Mouse (Mus musculus) cerebellum, adult 11-12 months (tissue): ENCODE measurements around the gene Grpel1.

Experiments
- DNase-seq: peaks from one replicate; pipeline ENCODE4 v3.0.0; 2022

Grpel1 gene

DNA sequence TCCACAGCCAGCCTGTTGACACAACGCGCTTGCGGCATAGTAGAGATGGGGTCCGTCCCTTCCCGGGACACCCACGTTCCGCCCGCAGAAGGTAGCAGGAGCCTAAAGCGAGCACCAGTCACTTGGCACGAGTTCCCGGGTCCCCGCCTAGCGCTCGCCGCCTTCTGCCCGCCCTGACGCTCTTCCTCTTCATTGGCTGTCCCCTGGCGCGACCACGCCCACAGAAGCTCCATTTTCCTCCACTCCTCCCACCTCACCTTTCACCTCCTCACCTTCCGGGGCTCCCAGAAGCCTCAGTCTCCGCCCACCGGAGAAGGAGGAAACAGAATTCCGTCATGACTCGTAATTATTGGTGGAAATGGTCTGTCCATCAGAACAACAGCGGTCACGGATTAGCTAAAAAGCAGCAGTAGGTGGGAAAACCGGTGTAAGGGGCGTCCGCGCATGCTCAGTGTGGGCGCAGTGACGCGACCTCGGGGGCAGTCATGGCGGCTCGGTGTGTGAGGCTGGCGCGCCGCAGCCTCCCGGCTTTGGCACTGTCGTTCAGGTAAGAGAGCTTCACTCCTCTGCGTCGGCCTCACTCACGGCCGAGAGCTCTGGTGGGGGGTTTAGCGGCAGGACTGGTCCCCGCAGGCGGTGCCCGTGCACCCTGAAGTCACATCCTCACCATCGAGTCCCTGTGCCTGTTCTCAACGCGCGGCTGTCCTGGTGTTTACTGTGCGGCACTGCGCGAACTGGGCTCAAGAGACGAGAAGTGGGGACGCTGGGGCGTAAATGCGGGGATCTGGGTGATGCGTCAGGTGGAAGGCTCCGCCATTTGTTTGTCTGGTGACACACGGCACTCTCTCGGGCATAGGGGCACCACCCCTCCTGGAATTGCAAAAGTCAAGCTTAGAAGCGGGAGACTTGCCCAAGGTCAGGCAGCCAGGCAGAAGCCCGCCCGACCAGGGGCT is at the start of gene Grpel1:
Grpel1 (plus strand) TSS at position 290 of the 953 bp plus-strand sequence.
- peak; percentile 100 for DNase-seq

DNA sequence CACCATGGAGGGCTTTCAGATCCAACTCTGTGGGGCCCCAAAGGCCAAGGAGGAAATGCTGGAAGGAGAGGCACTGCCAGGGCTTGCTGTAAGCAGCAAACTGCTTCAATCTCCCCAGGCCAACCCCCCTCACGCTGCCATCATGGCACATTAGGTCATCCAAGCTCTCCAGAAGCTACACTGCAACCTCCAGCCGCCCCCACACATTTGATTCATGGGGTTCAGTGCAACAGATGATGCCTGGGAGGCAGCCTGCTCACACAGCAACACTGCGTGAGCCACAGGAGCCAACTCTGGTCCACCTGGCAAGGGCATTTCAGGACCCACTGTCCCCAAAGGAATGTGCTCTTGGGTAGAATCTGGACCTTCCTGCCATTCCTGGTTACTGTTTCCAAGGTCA is 44.9 kb upstream of the Grpel1 start:
- no peak for DNase-seq

DNA sequence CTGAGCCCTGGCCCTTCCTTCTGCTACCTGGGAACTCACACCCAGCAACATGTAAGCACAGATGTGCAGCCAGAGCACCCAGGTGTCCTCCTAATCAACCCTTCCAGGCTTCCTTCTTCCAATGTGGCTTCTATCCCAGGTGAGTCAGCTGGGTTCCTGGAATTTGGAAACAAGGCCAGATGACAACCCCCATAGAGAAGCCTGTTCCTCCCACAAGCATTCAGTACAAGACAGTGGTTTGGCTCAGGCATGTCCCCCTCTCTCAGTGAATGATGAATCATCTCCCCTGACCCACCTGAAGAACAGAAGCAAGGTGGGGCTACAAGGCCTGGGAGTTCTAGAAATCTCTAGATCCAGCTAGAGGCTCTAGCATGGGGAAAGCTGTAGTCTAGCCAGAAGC is 42.1 kb upstream of the Grpel1 start:
- no peak for DNase-seq

DNA sequence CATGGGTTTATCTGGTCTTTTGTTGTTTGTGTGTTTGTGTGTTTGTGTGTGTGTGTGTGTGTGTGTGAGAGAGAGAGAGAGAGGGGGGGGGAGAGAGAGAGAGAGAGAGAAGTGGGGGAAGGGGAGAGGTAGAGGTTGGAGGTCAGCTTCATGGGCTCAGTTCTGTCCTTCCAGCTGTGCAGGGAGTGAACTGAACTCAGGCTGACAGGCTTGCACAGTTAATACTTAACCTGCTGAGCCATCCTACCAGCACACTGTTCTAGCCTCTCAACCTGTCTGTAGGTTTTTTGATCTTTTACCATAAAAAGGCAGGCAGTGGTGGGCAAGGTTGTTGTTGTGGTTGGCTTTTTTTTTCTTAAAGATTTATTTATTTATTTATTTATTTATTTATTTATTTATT is 40.1 kb upstream of the Grpel1 start:
- DNase-seq: no peak

DNA sequence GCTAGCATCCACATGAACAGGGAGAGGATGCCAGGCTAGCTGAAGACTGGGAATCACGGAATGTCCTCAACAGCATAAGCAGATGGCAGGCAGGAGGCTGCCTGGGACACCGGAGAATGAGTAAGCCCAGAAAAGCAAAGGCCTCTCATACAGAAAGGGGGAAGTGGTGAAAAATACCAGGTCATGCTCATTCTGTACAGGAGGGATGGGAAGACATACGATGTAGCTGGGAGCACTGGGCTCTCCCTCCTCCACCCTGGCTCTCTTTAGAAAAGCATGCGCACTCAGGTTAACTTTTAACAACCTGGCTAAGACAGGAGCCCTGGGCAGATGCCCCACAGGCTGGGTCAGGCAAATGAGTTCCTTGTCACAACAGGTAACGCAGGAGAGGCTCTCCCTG is 38.4 kb upstream of the Grpel1 start:
- no peak for DNase-seq

DNA sequence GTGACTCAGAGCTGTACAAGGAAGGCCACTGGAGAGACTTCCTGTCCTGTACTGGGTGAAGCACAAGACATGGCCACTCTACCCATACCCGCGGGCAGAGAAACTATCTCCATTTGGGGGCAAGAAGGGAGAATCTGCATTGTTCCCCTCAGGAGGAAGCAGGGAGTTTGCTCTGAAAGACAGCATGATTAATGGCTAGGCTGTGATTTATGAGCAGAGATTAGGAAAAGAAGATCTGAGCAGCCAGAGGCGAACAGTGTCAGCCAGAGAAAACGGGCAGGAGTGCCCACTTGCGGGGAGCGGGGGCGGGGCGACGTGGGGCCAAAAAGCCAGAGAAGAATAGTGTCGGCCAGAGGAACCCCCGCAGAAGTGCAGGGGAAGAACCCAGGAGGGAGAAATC is 37.0 kb upstream of the Grpel1 start:
- no peak for DNase-seq

DNA sequence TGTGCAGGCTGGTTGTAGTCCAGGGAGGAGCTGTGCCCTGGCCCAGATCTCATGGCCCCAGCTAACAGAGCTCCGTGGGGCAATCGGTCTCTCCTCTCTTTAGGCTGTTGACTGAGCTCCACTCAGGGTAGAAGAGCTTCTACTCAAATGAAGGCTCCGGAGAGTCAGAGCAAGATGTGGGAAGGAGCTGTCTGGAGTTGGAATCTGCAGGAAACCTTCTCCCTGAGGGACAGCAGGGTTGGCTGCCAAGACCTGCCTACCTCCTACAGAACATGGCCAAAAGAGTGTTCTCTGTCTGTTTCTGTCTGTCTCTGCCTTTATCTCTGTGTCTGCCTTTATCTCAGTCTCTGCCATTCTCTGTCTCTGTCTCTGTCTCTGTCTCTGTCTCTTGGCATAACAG is 35.2 kb upstream of the Grpel1 start:
- no peak for DNase-seq

DNA sequence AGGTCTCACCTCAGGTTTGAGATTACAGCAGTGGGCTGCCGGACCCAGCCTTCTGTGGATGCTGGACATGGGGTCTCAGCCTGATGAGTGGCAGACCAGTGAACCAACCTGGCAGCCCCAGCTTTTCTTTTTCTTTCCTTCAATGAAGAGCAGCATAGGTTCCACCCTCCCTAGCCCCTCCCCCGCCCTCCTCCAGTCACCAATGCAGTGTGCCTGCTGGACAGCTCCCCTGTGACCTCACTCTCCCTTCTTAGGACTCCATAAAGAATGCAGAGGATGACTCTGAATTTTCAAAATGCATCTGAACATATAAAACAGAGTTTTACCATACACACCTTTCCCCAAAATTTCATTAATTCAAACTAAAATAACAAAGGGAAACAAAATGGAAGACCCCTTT is 33.1 kb upstream of the Grpel1 start:
- no peak for DNase-seq

DNA sequence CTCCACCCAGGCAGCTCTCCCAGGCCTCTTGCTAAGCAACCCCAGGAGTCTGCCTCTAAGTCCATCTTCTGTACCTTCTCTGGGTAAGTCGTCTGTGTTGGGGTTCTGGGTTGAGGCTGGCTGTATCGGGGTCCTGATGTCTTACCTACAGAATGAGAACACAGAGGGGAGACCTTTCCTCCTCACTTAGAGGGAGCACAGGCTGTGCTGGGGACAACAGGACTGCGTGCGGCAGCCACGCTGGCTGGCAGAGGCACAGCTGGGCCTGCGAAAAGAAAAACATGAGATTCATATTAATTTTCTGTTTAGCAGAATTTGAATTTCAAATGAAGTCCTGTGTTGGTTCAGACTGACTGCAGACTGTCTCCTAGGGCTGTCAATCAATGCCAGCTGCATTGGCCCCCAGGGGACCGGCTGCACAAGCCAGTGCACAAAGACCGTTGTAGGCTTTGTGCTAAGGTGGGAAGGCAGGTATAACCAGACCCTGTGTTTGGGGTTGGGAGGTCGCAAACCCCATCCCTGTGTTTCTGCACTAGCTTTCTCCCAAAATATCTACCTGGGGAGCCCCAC is 30.3 kb upstream of the Grpel1 start:
- no peak for DNase-seq

DNA sequence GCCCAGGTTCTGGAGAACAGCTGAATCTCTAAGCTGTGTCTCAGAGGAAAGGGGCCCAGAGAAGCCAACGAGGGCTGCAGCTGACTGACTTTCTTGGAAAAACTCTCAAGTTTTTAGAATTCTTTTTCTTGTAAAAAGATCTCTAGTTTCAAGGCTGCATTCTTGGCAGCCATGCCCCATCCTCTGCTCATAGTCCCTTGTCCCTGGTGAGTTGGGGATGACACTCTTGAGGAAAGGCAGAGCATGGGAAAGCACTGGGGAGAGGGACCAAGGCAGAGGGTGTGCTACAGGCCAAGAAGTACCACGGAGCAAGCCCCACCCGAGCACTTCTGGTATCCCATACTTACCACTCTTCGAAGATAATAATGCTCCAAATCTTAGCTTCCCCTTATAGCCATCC is 27.9 kb upstream of the Grpel1 start:
- DNase-seq: no peak

DNA sequence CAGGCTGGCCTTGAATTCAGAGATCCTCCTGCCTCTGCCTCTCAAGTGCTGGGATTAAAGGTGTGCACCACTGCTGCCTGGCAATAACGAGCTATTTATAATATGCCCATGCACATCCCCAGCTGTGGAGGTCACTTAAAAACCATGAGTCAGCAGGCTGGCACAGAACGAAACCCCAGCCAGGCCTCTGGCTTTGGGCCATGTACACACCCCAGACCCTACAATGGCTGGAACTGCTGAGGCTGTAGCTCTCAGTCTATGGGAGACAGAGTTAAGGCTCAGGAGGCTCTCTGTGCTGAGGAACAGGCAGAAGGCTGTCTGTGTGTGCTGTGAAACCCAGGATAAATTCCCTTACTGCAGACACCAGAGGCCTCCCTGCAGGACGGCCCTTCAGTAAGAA is 24.1 kb upstream of the Grpel1 start:
- no peak for DNase-seq

DNA sequence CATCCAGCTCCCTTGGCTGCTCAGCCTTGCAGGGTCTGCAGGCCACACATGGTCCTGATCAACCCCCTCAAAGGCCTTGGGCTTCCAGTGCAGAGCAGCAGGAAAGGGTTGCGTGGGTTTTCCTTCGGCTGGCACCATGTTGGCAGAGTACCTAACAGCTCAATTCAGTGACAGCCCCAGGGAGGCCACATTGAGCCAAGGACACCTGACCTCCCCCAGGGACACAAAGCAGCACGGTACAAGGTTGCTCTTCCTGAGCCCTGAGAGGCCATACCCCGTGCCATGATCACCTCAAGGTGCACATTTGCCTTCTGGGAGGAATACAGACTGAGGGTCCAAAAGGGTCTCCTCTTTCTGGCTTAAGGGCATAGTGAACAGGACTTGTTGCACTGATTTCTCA is 20.2 kb upstream of the Grpel1 start:
- DNase-seq: peak; percentile 13

DNA sequence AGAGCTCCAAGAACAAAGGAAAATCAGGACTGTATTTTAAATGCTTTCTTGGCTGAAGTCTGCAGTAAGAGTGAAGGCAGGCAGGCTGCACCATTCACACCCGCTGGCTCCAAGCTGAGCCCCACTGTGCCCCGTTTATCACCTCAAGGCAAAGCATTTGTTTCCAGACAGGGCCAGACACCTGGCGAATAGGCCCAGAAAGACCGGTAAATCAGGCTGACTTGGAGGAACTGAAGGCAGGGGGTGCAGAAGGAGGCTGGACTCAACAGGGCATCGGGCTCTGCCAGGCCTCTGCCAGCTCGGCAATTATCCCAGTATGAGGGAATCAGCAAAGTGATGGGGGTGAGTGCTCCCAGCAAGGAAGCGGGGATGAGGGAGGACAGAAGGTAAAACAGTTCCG is 19.8 kb upstream of the Grpel1 start:
- DNase-seq: peak; percentile 69

DNA sequence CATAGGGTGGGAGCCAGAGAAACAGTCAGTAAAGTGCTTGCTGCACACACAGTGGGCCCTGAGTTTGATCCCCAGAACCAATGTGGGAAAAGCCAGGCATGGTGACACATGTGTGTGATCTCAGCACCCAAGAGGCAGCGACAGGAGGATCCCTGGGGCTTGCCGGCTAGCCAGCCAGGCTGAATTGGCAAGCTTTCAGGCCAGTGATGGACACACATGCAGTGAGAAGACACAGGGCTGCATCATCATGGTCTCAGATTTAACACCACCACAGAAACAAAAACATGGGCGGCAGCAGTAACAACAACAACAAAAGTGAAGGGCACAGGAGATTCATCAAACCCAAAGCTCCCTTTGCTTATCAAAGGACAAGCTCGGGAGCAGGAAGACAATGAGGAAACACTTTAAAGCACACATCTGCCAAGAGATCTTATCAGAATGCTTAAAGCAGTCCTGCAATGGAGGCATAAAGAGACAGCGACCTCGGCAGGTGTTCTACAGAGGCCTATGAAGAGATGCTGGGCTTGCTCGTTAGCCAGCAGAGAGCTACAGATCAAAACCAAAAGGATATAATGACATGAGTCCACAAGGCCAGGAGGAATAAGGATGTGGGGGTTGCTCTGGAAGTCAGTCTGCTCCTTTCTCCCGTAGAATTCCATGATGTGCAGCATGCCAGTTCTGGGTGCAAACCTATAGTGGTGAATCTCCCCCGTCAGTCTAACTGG is 18.5 kb upstream of the Grpel1 start:
- DNase-seq: no peak

DNA sequence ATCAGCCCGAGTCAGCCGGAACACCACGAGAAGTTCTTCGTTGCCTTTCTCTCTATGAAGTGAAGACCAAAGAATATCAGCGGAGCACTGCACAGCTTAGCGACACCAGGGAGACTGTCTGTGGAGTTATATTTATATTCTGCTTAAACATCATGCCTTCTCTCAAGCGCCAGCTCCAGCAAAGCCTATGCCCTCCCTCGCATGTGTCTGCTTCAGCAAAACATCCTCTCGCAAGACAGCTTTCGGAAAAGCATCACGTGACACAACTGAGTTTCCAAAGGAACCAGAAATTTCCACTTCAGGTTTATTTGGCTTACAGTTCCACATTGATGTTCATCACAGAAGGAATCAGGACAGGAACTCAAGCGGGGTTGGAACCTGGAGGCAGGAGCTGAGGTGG is 16.9 kb upstream of the Grpel1 start:
- DNase-seq: no peak

DNA sequence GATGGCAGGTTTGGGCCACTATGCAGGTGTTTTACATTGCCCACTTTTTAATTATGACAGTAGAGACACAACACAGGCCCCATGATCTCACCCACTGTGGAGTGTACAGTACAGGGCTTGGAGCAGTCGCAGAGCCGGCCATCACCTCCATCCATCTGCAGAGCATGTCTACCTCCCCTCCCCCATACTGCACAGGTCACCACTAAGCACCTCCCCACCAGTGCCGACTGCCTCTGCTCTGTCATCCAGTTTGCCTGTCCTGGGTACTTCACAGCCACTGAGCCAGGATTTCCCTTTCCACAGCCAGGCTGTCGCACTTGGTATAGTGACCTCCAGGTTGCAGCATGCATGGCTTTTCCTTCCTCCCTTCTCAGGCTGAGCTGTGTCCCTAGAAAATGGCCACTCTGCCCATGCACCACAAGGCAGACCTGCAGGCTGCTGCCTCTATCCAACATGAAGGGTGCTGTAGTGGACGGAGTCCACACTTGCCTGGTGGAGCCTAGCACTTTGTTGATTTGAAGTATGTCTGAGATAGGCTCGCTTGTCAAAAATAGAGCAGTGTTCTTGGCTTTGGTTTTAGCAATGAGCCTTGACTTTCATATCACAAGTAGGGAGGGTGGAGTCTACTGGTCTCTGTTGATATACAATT is 15.0 kb upstream of the Grpel1 start:
- DNase-seq: no peak

DNA sequence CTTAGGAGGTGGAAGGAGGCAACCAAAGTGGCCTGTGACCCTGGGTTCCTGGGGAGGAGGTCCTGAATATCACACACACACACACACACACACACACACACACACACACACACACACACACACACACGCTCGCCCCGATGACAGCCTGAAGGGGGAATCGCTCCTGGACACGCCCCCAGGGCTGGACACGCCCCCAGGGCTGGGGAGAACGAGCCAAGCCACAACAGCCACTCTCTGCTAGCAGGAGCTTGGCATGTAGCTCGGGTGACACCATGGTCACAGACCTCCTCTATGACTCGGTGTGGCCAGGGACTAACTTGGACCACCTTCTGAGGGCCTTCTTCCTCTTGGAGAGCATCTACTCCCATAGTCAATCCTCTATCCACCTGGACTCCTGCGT is 13.7 kb upstream of the Grpel1 start:
- no peak for DNase-seq

DNA sequence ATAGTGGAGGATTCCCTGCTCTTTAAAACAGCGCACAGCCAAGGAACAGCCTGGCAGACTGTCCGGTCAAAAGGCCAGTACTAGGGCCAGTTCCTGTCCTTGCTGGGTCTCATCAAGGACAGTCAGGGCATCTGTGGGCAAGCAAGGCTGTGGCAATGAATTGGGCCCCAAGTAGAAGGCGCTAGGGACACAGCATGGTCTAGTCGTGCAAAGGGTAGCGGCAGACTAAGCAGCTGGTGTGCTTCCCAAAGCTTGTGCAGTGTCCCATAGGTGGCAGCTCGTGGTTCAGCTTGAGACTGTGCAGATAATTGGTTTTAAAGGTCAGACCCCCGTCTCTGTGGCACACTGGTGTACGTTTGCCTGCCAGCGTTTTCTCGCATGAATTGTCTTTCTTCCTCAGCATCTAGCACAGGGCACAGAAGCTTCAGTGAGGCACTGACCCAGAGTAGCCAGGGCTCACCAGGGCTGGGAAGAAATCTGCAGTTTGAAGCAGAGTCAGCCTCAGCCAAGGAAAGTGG is 12.9 kb upstream of the Grpel1 start:
- DNase-seq: no peak

DNA sequence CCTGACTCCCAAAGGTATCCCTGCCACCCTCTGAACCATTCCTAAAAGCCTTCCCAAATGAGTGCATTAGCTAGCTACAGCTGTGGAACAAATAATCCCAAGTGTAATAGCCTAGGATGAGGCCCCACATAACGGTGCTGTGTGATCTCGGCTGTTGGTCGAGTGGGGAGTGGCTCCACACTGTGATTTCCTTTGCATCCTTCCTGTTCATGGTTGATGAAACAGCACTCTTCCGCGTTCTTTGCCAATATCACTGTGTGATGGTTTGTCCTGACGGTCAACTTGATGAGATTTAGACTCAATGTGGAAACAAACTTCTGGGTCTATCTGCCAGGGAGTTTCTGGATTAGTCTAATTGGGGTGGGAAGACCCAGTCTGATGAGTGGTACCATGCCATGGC is 12.0 kb upstream of the Grpel1 start:
- no peak for DNase-seq

DNA sequence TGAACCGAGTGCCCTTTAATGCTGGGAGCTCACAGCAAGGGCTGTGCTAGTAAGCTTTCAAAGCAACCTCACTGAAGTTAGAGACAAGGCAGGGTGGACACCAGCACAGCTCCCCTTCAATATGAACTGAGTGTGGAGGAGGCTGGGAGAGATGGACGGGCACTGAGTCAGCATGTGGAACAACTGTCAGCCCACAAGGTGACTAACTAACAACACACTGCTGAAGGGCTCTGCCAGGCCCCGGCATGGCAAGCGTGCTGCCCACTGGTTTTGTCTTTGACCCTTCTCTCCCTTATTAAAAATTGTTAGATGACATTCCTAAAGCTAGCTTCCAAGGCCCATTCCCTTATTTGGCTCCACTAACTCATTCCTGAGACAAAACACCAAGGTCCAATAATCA is 7.1 kb upstream of the Grpel1 start:
- no peak for DNase-seq

DNA sequence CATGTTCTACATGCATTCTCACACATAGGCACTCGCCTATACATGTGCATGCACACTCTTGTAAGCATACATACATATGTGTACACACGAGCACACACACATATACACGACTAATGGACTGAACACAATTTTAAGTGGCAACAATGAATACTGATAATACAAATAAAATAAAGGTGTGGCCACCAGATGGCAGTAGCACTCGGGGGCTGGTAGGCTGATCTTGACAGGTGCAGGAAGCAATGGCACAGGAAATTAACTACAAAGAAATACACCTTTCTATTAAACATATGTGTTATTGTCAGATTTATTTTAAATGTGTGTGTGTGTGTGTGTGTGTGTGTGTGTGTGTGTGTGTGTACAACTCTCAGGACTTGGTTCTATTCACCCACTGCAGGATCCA is 5.9 kb upstream of the Grpel1 start:
- no peak for DNase-seq

DNA sequence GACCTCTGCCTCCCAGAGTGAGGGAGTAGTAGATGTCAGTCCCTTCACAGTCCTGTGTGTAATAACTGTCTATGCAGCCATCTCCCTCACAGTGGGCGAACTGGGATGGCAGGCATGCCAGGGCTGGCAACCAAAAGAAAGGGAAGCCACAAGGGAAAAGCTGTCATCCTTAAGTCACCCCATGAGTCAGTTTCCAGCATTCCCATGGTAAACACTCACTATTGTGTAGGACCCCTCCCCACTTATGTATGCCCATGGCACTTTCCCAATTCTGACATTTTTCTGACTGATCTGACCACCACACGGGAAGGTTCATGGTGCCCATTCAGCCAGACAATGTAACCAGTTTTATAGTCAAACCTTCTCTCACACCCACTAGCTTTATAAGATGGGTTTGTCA is 4.1 kb upstream of the Grpel1 start:
- DNase-seq: no peak

DNA sequence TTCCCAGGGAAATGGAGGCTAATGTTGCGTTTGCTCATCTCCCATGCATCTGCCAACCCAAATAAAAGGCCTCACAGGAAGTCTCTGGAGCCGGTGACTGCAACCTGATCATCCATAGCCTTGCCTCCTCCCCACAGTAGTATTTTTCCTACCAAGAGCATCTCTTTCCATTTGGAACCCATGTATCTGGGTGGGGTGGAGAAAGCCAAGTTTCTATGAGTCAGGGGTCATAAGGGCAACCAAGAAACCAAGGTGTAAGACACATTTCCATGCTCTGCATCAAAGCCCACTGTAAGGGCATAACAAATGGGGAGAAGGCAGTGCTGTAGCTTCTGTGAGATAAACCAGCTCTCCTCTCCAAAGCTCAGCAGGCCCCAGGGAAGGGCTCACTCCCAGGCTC is 3.6 kb upstream of the Grpel1 start:
- no peak for DNase-seq
